Mouse (Mus musculus) 416B (cell line): ENCODE data around the gene Lrrc61.
"Not testable (repeated sequence)": the region's sequence is repeated elsewhere in the genome, so short reads cannot be mapped to it uniquely, and the experiment has no call there.

Source experiments
- DNase-seq: peaks from one replicate; pipeline ENCODE4 v3.0.0; 2011; ENCODE audit warnings: low read depth

Lrrc61 gene

DNA sequence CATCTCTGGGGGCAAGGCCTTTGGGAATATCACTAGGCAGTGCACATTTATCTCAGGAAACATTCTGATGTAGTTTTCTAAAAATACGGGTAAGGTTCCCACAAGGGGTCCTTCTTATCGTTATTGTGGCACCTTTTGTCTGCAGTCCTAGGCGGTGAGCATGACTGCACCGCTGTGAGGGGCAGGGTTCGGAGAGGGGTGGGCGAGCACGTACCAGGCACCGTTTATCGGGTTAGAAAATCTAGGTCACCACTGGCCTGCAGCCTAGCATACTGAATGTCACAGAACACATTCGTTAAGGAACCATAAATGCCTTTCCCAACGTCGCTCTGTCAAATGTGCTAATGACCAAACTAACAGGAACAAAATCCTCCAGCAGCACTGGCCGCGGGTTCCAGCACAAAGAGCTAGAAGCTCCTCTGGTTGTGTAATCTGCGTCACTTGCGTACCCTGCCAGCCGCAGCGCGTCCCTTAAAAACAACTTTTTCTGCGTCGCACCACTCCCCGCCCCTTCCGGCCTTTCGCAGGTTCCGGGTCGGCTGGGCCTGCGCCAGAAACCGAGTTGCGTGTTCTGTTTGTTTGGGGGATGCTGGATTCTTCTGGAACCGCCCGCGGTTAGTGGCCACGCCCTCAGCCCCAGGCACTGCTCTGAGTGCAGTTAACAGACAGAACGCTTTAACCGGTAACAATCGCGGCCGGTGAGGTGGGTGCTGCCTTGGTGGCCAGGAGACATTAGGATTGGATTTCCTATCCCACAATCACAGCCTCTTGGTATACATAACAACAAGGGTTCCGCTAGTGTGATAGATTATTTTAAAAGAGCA lies at the start of gene Lrrc61:
Gene Lrrc61, plus strand, starts transcription at position 517 of the 824 bp plus-strand sequence.
- peak; percentile 96 for DNase-seq

DNA sequence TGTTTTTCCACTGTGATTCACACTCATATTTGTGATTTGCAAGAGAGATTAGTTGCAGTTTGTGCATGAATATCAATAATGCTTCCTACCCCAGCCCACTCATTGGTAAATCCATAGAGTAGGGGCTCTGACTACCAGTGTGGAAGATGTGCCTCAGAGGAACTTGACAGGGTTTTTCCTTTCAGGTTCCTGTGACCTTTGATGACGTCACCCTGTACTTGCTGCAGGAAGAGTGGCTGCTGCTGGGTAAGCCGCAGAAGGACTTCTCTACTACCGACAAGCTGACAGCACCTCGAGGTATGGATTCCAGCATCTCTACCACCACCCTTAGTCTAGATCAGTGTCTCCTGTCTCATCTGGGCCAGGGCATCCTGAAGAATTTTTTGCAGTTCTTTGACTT lies 46.5 kb upstream of the Lrrc61 start:
- peak; percentile 25 for DNase-seq

DNA sequence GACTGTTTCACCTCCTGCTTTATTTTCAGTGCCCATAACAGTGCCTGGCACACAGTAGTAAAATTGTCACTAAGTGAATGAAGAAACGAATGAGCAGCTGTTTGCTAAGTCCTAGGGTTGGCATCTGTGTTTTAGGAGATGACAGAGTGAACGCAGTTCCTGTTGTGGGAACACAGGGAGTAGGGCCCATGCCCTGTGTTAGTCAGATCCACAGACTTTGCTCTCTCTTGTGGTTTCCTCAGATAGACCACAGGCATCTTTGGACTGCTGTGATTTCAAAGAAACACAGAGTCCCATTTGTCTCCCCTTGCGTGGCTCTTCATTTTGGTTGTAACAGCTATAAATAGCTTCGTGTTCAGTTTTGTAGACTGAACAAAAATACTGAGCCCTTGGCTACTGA lies 44.2 kb upstream of the Lrrc61 start:
- DNase-seq = peak; percentile 64

DNA sequence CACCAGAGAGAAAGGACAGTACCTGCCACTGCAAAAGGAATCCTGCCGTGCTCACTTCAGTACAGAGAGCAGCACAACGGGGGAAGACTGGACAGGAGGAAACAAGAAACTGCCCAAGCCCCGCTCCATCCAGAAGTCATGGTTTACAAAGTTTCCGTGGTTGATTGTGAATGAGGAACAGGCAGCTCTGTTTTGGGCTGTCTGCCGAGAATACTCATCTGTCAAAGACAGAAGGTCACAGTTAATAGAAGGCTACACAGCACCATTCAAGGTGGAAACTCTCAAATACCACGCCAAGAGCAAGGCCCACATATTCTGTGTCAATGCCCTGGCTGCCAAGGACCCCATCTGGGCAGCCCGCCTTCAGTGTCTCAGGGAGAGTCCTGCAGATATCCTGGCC lies 42.7 kb upstream of the Lrrc61 start:
- DNase-seq = no peak

- DNase-seq = not testable (repeated sequence)
These were observed 29.7 kb upstream of the Lrrc61 start for GRCm38 (mm10) chr6:48524882-48525281.

GRCm38 (mm10) chr6:48527901-48528300 lies 26.7 kb upstream of the Lrrc61 start:
- DNase-seq = peak; percentile 61

- peak; percentile 50 for DNase-seq
These were observed 25.3 kb upstream of the Lrrc61 start for GRCm38 (mm10) chr6:48529261-48529660.

DNA sequence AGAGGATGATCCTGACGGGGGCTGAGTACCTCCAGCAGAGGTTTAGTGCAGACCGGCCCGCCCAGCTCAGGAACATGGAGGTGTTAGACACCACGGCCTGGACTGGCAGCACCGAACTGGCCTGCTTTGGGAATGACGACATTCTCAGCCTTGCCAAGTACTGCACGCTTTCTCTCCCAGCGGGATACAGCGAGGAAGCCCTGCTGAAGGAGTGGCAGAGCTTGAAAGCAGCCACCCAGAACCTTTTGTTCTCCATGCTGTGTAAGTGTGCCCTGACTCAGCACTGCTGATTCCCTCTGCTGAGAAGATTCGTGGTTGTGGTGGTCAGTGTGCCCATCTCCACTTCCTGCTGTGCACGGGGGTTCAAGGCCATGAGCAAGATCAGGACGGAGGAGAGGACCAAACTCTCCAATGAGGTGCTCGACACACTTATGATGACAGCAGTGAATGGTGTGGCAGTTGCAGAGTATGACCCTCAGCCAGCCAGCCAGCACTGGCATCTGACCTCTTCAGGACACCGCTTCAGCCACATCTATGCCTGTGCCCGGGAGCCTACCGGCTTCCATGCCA lies 24.6 kb upstream of the Lrrc61 start:
- peak; percentile 92 for DNase-seq

GRCm38 (mm10) chr6:48530862-48531261 lies 23.7 kb upstream of the Lrrc61 start:
- DNase-seq = peak; percentile 56

- DNase-seq = no peak
These were observed 21.1 kb upstream of the Lrrc61 start for GRCm38 (mm10) chr6:48533475-48533874.

GRCm38 (mm10) chr6:48534913-48535312 lies 19.7 kb upstream of the Lrrc61 start:
- no peak for DNase-seq

GRCm38 (mm10) chr6:48536091-48536490 lies 18.5 kb upstream of the Lrrc61 start:
- DNase-seq = peak; percentile 80

DNA sequence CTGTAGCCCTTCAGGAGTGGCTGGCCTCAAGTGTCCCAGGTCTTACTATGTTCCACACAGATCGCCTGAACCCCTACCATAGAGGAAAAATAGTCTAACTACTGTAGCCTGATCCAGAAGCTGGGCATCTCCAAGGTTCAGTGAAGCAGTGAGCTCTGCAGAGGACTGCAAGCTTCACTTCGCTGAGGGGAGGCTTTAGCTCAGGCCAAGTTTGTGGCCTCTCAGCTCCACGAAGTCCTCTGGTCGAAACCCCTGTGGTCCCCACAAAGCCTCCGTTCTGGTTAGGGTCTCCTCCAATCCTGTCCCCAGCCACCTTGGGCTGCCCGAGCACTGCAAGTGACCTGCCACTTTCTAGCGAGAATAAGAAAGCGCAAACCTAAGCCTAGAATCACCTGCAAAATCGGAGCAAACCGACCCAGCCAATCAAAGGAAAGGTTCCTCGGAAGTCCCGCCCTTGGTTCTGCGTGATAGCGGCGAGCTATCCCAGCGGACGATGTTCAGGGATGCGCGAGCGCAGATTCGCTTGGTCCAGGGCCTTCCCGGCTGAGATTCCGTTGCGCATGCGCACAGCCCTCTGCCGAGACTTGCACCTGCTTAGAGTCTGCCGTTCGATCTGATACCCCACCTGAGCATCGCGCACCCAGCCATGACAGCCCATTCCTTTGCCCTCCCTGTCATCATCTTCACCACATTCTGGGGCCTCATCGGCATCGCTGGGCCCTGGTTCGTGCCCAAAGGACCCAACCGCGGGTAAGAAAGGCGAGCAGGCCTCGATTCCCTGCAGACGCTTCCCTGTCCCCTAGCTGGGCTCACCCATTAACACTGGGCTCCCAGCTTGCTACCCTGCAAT lies 17.3 kb upstream of the Lrrc61 start, which contains the start of gene Atp6v0e2:
Gene Atp6v0e2, plus strand, starts transcription at position 511 of the 850 bp plus-strand sequence.
- no peak for DNase-seq

- DNase-seq = peak; percentile 83
These were observed 15.5 kb upstream of the Lrrc61 start for GRCm38 (mm10) chr6:48538841-48539737.

- no peak for DNase-seq
These were observed 14.7 kb upstream of the Lrrc61 start for GRCm38 (mm10) chr6:48539860-48540259.

- DNase-seq = no peak
These were observed 13.9 kb upstream of the Lrrc61 start for GRCm38 (mm10) chr6:48540721-48541120.

DNA sequence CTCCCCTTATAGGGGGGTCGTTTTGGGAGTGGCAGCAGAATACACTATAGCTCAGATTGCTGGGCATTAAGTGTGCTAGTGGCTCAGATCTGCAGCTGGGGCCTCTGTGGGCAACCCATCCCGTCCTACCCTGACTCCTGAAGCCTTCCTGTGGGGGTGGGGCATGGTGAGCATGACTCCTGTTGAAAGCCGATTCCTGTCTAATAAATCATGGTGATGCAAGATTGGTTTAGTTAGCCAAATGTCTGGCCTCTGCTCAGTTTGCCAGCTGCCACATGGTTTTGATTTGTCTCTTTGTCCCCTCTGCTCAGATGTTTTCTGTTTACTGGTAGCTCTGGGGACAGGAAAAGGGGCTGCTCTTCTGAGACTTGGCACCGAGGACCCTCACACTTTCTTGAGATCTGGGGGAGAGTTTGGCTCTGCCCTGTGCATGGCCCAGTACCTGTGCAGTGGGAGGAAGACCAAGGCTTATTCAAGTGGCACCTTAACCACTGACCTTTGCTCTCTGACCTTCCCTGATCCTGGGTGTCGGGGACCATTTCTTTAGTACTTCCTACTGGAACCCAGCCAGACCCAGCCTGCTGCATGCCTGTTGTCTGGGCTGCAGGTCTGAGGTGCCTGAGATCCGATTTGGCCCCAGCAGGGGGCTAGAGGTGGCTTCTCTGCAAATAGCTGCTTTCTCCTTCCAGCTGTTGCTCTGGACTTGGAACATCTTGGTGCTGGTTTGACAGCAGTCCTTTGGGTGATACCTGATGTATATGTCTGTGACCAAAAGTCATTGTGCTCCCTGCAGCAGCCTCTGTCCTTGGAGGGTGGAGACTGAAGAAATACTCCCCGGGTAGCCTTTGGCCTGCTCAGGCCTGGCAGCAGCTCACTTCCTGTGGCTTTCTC lies 12.8 kb upstream of the Lrrc61 start:
- DNase-seq = peak; percentile 35

GRCm38 (mm10) chr6:48542631-48543030 lies 12.0 kb upstream of the Lrrc61 start:
- no peak for DNase-seq

- no peak for DNase-seq
These were observed 9.3 kb upstream of the Lrrc61 start for GRCm38 (mm10) chr6:48545251-48545650.

- DNase-seq = peak; percentile 56
These were observed 8.3 kb upstream of the Lrrc61 start for GRCm38 (mm10) chr6:48546271-48546670.
